Mouse (Mus musculus) midbrain, embryonic 13.5 days (tissue): ENCODE measurements around the gene Apoa1. TPM values are rescaled to one million over a fixed set of nuclear protein-coding genes. Genes with fewer than 3 reads are reported as not detected.

Source experiments
- ATAC-seq: fragments of 200-750 bp; cut with Nextera tagmentation; 2 replicates; pipeline ENCODE4 v1.8.0; 2017; ENCODE audit warnings: mild to moderate bottlenecking, moderate TSS enrichment, moderate library complexity
- H3K27ac ChIP-seq: fragments of 300-500 bp; sonication (generic); 2 replicates; pipeline ENCODE4 v1.5.1; 2015; ENCODE audit warnings: inconsistent platforms, mild to moderate bottlenecking, moderate library complexity
- H3K27me3 ChIP-seq: fragments of 300-500 bp; sonication (generic); 2 replicates; pipeline ENCODE4 v1.6.1; 2015; ENCODE audit warnings: mild to moderate bottlenecking, inconsistent platforms
- H3K36me3 ChIP-seq: fragments of 300-500 bp; sonication (generic); 2 replicates; pipeline ENCODE4 v1.6.1; 2015; ENCODE audit warnings: mild to moderate bottlenecking, inconsistent platforms
- H3K4me1 ChIP-seq: fragments of 300-500 bp; sonication (generic); replicated peaks from 2 replicates; pipeline ENCODE4 v1.6.1; 2015; ENCODE audit warnings: inconsistent platforms
- H3K4me2 ChIP-seq: fragments of 300-500 bp; sonication (generic); replicated peaks from 2 replicates; pipeline ENCODE4 v1.6.1; 2015; ENCODE audit warnings: moderate library complexity, mild to moderate bottlenecking, inconsistent platforms
- H3K4me3 ChIP-seq: fragments of 300-500 bp; sonication (generic); replicated peaks from 2 replicates; pipeline ENCODE4 v1.5.1; 2015; ENCODE audit warnings: mild to moderate bottlenecking, inconsistent platforms
- H3K9ac ChIP-seq: fragments of 300-500 bp; sonication (generic); replicated peaks from 2 replicates; pipeline ENCODE4 v1.6.1; 2015; ENCODE audit warnings: mild to moderate bottlenecking, inconsistent platforms
- H3K9me3 ChIP-seq: fragments of 300-500 bp; sonication (generic); 2 replicates; pipeline ENCODE4 v1.6.1; 2016; ENCODE audit warnings: mild to moderate bottlenecking, inconsistent platforms
- WGBS: fragments of 180-500 bp; shearing (Covaris S2); methylation state at CpG from one replicate; pipeline ENCODE4 v1.1.7; 2015; 5-methylcytosine and 5-hydroxymethylcytosine counted together
- polyA plus RNA-seq: library from polyadenylated mRNA; unstranded; fragments of >200 nt; fragmentation: Nextera tagmentation; extraction: Ambion mirVana; gene quantifications from 2 replicates; pipeline ENCODE4 v1.2.1, GENCODE M21; 2015

The Apoa1 gene
- polyA plus RNA-seq, 1 experiment from 2014 or later = 2.9 TPM

DNA sequence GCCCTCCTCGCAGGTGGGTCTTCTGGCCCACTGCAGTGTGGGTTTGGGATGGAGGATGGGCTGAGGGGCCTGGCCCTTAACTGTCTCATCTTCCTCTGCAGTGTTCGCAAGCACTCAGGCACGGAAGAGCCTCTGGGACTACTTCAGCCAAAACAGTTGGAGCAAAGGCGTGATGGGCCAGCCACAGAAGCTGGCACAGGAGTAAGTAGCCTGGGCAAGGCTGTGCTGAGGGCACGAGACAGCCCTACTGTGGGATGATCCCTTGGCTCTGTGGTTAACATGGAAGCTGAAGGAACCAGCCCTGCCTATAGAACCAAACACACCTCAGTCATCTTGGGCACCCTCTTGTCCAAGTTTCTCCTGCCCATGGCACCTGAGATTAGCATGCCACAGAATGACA, 40.7 kb downstream of the Apoa1 start:
- H3K9me3 ChIP-seq = no peaks in the 10 kb centered on the region
- ATAC-seq = no peak
- no peak overlapping the region for H3K27ac ChIP-seq
- H3K4me2 ChIP-seq = no peak overlapping the region
- no peaks in the 10 kb centered on the region for H3K36me3 ChIP-seq
- H3K4me1 ChIP-seq = peaks cover 11% of the 10 kb centered on the region
- H3K27me3 ChIP-seq = peaks cover 25% of the 10 kb centered on the region
- H3K9ac ChIP-seq = no peak overlapping the region
- no peak overlapping the region for H3K4me3 ChIP-seq
- WGBS = 80% methylated on average over 5 of the region's 5 CpGs

DNA sequence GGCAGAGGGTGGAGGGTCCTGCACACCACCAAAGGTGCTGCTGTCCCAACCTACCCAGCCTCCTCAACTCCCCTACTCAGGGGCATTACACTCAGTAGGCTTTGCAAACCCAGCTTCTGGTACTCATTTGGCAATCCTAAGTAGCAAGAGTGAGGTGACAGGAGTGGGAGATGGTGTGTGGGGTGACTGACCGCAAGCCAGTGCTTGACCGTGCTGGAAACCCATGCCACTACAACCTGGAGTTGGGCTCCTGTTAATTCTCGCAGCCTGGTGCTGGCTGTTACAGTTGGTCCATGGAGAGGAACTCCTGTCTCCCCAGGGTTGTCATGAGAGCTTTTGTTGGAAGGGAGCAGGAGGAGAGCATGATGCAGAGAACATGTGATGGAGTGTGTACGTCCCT, 42.4 kb downstream of the Apoa1 start:
- peaks cover 16% of the 10 kb centered on the region for H3K4me1 ChIP-seq
- WGBS = 93% methylated on average over 4 of the region's 4 CpGs
- no peak overlapping the region for H3K4me3 ChIP-seq
- H3K27me3 ChIP-seq = peaks cover 25% of the 10 kb centered on the region
- H3K4me2 ChIP-seq = no peak overlapping the region
- no peak overlapping the region for H3K9ac ChIP-seq
- no peak for ATAC-seq
- H3K36me3 ChIP-seq = peaks cover 14% of the 10 kb centered on the region
- no peaks in the 10 kb centered on the region for H3K9me3 ChIP-seq
- H3K27ac ChIP-seq = no peak overlapping the region

DNA sequence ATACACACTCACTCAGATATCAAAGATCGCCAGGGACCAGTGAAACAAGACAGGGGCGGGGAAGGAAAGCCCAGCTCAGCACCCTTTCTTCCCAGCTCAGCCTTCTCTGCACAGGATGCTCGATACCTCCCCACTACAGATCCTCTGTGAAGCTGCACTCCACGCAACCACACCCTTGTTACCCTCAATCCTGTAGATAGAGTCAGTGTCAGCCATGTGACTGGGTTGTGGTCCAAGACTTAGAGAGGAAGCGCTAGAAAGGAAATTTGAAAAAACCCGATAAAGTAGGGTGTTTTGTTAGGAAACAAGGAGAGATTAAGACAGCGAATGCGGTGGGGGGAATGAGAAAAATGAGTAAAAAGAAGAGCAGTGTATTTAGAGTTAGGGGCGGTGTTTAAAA, 43.7 kb downstream of the Apoa1 start:
- Histone ChIP-seq H3K9me3 (no peaks in the 10 kb centered on the region), H3K36me3 (peaks cover 27% of the 10 kb centered on the region), H3K27me3 (peaks cover 25% of the 10 kb centered on the region), H3K4me3 (peak overlapping the region; percentile 84; the same call in 1 of the 2 replicates), H3K27ac (no peak overlapping the region), H3K4me1 (peaks cover 16% of the 10 kb centered on the region), H3K4me2 (peak overlapping the region; percentile 98; the same call in 1 of the 2 replicates), H3K9ac (no peak overlapping the region)
- ATAC-seq = no peak
- WGBS = 92% methylated on average over 9 of the region's 9 CpGs

DNA sequence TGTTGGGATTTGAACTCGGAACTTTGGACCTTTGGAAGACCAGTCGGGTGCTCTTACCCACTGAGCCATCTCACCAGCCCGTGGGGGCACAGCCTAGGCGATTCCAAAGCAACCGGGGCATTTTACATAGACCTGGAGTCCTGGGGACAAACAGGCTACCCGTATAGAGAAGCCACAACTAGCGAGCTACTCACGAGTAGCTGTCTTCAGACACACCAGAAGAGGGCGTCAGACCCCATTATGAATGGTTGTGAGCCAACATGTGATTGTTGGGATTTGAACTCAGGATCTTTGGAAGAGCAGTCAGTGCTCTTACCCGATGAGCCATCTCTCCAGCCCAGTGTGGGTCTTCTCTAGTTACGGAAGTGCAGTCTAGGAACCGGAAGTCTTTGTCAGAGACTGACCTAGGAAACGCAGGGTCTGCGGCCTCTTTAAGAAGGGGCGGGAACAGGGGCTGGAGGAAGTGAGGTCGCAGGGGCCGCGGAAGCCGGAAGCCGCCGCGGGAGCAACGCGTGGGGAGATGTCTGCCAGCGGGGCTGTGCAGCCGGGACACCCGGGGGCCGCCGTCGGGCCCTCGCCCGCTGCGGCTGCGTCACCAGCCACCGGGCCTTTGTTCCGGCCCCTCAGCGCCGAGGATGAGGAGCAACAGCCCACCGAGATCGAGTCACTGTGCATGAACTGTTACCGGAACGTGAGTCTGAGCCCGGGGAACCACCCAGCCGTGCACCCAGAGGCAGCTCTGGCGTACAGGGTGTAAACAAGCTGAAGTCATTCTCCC, 44.5 kb downstream of the Apoa1 start, which contains the start of gene Zpr1:
Zpr1 (plus strand) TSS at position 388 of the 778 bp plus-strand sequence.
- WGBS = 5% methylated on average over 45 of the region's 45 CpGs
- Histone ChIP-seq H3K4me3 (peak within 1 kb of the TSS; percentile 84), H3K9ac (peak within 1 kb of the TSS; percentile 84), H3K27ac (peak within 1 kb of the TSS; percentile 61), H3K9me3 (no peaks in the 10 kb centered on the region), H3K27me3 (peaks cover 25% of the 10 kb centered on the region), H3K4me1 (peaks cover 16% of the 10 kb centered on the region), H3K36me3 (peaks cover 35% of the 10 kb centered on the region), H3K4me2 (peak within 1 kb of the TSS; percentile 98)
- ATAC-seq = peak; percentile 98

DNA sequence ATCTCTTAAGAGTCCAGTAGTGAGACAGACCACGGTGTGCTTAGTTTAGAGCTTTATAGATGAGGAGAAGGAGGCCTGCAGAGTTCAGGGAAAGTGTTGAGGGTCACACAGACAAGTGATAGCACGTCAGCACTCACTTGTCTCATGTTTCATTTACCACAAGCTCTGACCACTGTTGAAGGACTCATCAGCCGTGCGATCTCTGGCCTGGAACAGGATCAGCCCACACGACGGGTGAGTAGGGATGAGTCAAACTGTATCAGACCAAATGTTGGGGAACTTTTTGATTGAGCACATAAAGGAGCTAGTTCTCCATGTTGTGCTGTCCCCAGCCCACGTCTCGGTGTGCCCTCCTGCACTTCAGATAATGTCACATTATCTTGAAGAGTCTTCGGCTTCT, 46.1 kb downstream of the Apoa1 start:
- Histone ChIP-seq H3K36me3 (peaks cover 49% of the 10 kb centered on the region), H3K4me2 (peak overlapping the region; percentile 98; the same call in 1 of the 2 replicates), H3K27me3 (peaks cover 19% of the 10 kb centered on the region), H3K27ac (no peak overlapping the region), H3K4me3 (no peak overlapping the region), H3K9me3 (no peaks in the 10 kb centered on the region), H3K4me1 (peaks cover 16% of the 10 kb centered on the region), H3K9ac (no peak overlapping the region)
- no peak for ATAC-seq
- 93% methylated on average over 9 of the region's 9 CpGs for WGBS

Other genes with a start within 250 kb of the Apoa1 start
- gene Pafah1b2, start 215.9 kb upstream of the Apoa1 start, polyA plus RNA-seq = 303 and 305 TPM in 2 replicates
- gene Sik3, start 215.8 kb upstream of the Apoa1 start, polyA plus RNA-seq = 5.7 and 6.7 TPM in 2 replicates
- not detected in 2 replicates for gene Apoc3, start 7.1 kb downstream of the Apoa1 start, polyA plus RNA-seq
- 0.08 and 0.57 TPM in 2 replicates for gene Apoa4, start 12.1 kb downstream of the Apoa1 start, polyA plus RNA-seq
- not detected in 2 replicates for gene Apoa5, start 40.1 kb downstream of the Apoa1 start, polyA plus RNA-seq
- gene Zpr1, start 44.5 kb downstream of the Apoa1 start, polyA plus RNA-seq = 54.5 and 61.0 TPM in 2 replicates
- 19.8 and 20.7 TPM in 2 replicates for gene Bud13, start 54.4 kb downstream of the Apoa1 start, polyA plus RNA-seq
- gene 4931429L15Rik, start 91.4 kb downstream of the Apoa1 start, polyA plus RNA-seq = 0.13 TPM in 1 of 2 replicates, not detected in the other